Mouse (Mus musculus) intestine, postnatal 0 days (tissue): ENCODE results near the gene Arl5b. TPM values are rescaled to one million over a fixed set of nuclear protein-coding genes. Genes with fewer than 3 reads are reported as not detected.

Experiments
- ATAC-seq: fragments of 200-750 bp; cut with Nextera tagmentation; 2 replicates; pipeline ENCODE4 v1.8.0; 2017; ENCODE audit warnings: mild to moderate bottlenecking, moderate TSS enrichment, moderate library complexity
- H3K27ac ChIP-seq: fragments of 300-500 bp; sonication (generic); 2 replicates; pipeline ENCODE4 v1.5.1; 2014; ENCODE audit warnings: mild to moderate bottlenecking, low read depth, low read length, moderate library complexity
- H3K27me3 ChIP-seq: fragments of 300-500 bp; sonication (generic); replicated peaks from 2 replicates; pipeline ENCODE4 v1.6.1; 2014; ENCODE audit warnings: low read length, mixed read lengths; ENCODE audit not compliant: control insufficient read depth, insufficient read depth
- H3K36me3 ChIP-seq: fragments of 300-500 bp; sonication (generic); 2 replicates; pipeline ENCODE4 v1.6.1; 2014; ENCODE audit warnings: mild to moderate bottlenecking, moderate library complexity; ENCODE audit not compliant: control insufficient read depth, insufficient read depth
- H3K4me1 ChIP-seq: fragments of 300-500 bp; sonication (generic); replicated peaks from 2 replicates; pipeline ENCODE4 v1.6.1; 2014; ENCODE audit warnings: antibody characterized with exemption, low read length, mixed read lengths; ENCODE audit not compliant: control insufficient read depth, insufficient read depth
- H3K4me2 ChIP-seq: fragments of 300-500 bp; sonication (generic); replicated peaks from 2 replicates; pipeline ENCODE4 v1.6.1; 2014; ENCODE audit warnings: low read depth, mild to moderate bottlenecking, moderate library complexity
- H3K4me3 ChIP-seq: fragments of 300-500 bp; sonication (generic); 2 replicates; pipeline ENCODE4 v1.5.1; 2014; ENCODE audit warnings: low read depth, low read length
- H3K9ac ChIP-seq: fragments of 300-500 bp; sonication (generic); 2 replicates; pipeline ENCODE4 v1.6.1; 2014; ENCODE audit warnings: mild to moderate bottlenecking, low read depth, low read length
- H3K9me3 ChIP-seq: fragments of 300-500 bp; sonication (generic); 2 replicates; pipeline ENCODE4 v1.6.1; 2016; ENCODE audit warnings: mixed run types; ENCODE audit not compliant: control insufficient read depth
- CTCF ChIP-seq: sonication (generic); IDR thresholded peaks from 2 replicates; pipeline ENCODE4 v1.5.1; 2016; ENCODE audit warnings: low read depth, mild to moderate bottlenecking, control low read depth, antibody characterized with exemption, moderate library complexity
- WGBS: fragments of 180-500 bp; shearing (Covaris S2); extraction: QIAGEN DNeasy Blood & Tissue Kit; methylation state at CpG from one replicate; pipeline ENCODE4 v1.1.7; 2014; 5-methylcytosine and 5-hydroxymethylcytosine counted together
- polyA plus RNA-seq: library from polyadenylated mRNA; unstranded; fragments of >200 nt; fragmentation: Nextera tagmentation; extraction: Ambion mirVana; gene quantifications from 2 replicates; pipeline ENCODE4 v1.2.1, GENCODE M21; 2015

The Arl5b gene
- polyA plus RNA-seq = 12.3 and 13.4 TPM in 2 replicates

DNA sequence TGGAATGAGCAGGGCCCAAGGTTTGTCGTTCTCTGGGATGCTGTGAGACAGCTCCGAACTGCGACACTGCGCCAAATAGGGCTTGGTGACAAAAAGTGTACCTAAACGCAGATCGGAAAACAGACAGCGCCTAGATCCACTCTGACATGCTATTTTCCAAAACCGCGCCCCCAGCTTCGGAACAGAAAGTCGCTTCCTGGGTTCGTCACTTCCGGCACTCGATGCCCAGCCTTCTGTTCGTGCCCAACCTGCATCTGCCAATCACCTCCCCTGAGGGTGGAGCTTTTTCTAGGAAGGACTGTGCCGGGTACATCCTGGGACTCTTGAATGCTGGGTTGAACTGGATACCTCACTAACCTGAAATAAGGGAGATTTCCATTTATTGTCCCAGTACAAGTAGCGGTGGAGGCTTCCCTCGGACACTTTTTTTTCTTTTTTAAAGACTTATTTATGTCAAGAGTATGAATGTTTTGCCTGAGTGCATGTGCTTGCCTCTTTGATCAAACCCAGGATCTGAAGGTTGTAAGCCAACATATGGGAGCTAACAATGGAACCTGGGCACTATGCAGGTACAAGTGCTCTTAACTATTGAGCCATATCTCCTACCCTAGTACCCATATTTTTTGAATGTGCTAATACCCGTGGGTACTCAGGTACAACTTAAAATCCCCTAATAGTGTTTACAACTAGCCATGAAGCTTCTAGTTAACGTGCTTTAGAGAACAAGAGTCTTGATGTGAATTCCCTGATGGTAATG is at the start of gene Arl5b:
Gene Arl5b (plus strand): TSS at position 279 of the 757 bp plus-strand sequence.
- peak; percentile 98 for ATAC-seq
- Histone ChIP-seq H3K27me3 (no peaks in the 10 kb centered on the region), H3K27ac (no peak within 1 kb of the TSS), H3K36me3 (no peaks in the 10 kb centered on the region), H3K9me3 (no peaks in the 10 kb centered on the region), H3K4me1 (peaks cover 3% of the 10 kb centered on the region; the same call in 1 of the 2 replicates), H3K4me3 (peak within 1 kb of the TSS; percentile 57), H3K9ac (peak within 1 kb of the TSS; percentile 31; the same call in 1 of the 2 replicates), H3K4me2 (peak within 1 kb of the TSS; percentile 62)
- 7% methylated on average over 20 of the region's 20 CpGs for WGBS
- peak; percentile 42 for TF ChIP-seq CTCF

DNA sequence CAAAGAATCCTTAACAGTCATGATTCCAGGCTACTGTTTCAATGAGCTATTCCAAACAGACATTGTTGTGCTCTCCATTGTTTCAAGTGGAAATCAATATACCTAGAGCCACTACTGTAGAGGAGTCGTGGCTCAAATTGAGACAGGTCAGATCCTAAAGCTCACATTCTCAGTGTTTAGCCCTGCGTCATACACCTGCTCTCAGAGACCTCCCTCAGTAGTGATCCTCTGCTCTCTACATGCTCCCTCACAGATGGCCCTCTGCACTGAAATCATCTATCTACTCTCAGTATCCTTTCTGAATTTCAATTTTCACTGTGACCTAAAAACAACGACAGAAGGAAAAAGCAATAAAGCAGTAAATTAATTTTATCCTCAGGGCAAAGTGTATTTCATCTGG is 41.7 kb upstream of the Arl5b start:
- H3K4me3 ChIP-seq = no peak overlapping the region
- no peak overlapping the region for H3K27ac ChIP-seq
- 0 out of 2 replicates have a peak, but pooled peaks cover 3% of the 10 kb centered on the region for H3K36me3 ChIP-seq
- H3K4me1 ChIP-seq = no peaks in the 10 kb centered on the region
- no peak overlapping the region for H3K9ac ChIP-seq
- no peaks in the 10 kb centered on the region for H3K9me3 ChIP-seq
- H3K4me2 ChIP-seq = no peak overlapping the region
- 67% methylated on average over 3 of the region's 3 CpGs for WGBS
- H3K27me3 ChIP-seq = no peaks in the 10 kb centered on the region
- no peak for ATAC-seq
- no peak for TF ChIP-seq CTCF

DNA sequence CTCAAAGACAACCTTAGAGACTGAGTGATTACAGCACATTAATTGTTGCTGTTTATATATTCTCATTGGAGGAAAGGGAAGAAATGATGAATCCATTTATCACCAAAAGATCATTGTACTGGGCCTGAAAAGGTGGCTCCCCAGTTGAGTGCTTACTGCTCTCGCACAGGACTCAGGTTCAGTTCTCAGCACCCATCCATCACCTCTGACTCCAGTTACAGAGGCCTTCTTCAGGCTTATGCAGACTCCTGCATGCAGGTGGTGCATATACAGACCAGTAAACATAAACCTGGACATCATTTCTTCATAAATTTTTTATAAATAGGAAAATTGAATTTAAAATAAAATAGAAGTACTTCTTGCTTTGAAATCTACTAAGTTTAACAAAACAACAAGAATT is 41.1 kb upstream of the Arl5b start:
- Histone ChIP-seq H3K4me3 (no peak overlapping the region), H3K4me1 (no peaks in the 10 kb centered on the region), H3K4me2 (no peak overlapping the region), H3K36me3 (0 out of 2 replicates have a peak, but pooled peaks cover 3% of the 10 kb centered on the region), H3K9me3 (no peaks in the 10 kb centered on the region), H3K9ac (no peak overlapping the region), H3K27ac (no peak overlapping the region), H3K27me3 (no peaks in the 10 kb centered on the region)
- no peak for ATAC-seq
- WGBS = 89% methylated on average over 1 of the region's 1 CpGs
- no peak for TF ChIP-seq CTCF

DNA sequence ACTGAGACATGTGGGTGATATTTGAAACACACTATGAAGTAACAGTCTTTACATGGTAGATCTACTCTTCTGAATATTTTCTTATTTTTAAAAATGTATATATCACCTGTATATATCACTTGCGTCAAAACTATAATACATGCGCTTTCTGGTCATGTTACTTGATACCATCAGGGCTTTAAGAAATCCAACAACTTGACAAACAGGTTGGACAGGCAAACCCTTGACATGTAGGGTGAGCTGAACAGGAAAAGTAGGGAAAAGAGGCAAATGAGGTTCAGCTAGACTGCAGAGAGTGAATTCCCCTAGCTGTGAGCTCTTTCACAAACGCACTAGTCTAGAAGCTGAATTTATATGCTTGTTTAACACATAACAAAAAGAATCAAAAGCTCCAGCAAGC is 22.4 kb upstream of the Arl5b start:
- no peak for TF ChIP-seq CTCF
- H3K4me3 ChIP-seq = no peak overlapping the region
- H3K27me3 ChIP-seq = no peaks in the 10 kb centered on the region
- ATAC-seq = no peak
- H3K4me1 ChIP-seq = no peaks in the 10 kb centered on the region
- H3K9me3 ChIP-seq = no peaks in the 10 kb centered on the region
- H3K36me3 ChIP-seq = peaks cover 5% of the 10 kb centered on the region; the same call in 1 of the 2 replicates
- 90% methylated on average over 3 of the region's 3 CpGs for WGBS
- no peak overlapping the region for H3K9ac ChIP-seq
- no peak overlapping the region for H3K27ac ChIP-seq
- no peak overlapping the region for H3K4me2 ChIP-seq

DNA sequence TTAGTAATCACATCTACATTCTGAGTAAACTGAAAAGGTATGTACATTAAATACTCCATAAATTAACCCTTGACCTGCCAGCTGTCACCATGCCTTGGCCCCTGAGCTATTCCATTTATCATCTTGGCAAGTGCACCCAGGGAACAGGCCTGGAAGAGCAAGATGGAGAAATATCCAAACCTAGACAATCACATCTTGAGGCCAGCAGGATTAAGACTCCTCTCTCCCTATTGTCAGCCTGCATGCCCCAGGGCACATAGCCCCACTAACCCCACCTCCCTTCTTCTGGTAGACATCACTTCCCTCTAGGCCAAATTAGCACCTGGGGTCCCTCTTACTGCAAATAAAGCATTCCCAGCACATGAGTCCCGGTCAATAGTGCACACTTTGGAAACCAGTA is 21.4 kb upstream of the Arl5b start:
- 94% methylated on average over 1 of the region's 1 CpGs for WGBS
- no peak for ATAC-seq
- no peak overlapping the region for H3K27ac ChIP-seq

DNA sequence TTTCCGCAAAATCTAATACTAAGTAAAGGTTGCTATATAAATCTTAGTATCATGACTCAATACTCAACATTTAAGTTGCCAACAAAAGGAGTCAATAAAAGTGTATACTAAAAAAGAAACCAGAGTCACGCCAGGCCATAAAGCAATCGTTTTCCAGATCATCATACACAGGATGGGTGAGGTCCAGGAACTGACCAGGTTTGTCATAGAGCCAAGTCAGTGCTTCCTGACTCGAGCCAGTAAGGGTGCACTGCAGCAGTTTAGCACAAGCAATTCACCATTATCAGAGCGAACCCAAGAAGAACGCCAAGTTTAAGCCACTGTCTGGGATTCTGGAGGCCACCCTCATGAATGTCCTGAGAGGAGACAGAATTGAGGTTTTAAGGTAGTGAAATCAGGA is 10.5 kb upstream of the Arl5b start:
- H3K9me3 ChIP-seq = no peaks in the 10 kb centered on the region
- H3K4me2 ChIP-seq = no peak overlapping the region
- ATAC-seq = no peak
- WGBS = 64% methylated on average over 6 of the region's 6 CpGs
- no peak overlapping the region for H3K4me3 ChIP-seq
- no peak overlapping the region for H3K9ac ChIP-seq
- no peaks in the 10 kb centered on the region for H3K27me3 ChIP-seq
- peaks cover 3% of the 10 kb centered on the region; the same call in 1 of the 2 replicates for H3K36me3 ChIP-seq
- TF ChIP-seq CTCF = no peak
- H3K27ac ChIP-seq = no peak overlapping the region
- no peaks in the 10 kb centered on the region for H3K4me1 ChIP-seq

More for the DNA sequence above, 21.4 kb upstream of the Arl5b start:
- no peak overlapping the region for H3K4me2 ChIP-seq
- H3K9ac ChIP-seq = no peak overlapping the region
- H3K4me1 ChIP-seq = no peaks in the 10 kb centered on the region
- no peaks in the 10 kb centered on the region for H3K9me3 ChIP-seq
- no peak overlapping the region for H3K4me3 ChIP-seq
- peaks cover 5% of the 10 kb centered on the region; the same call in 1 of the 2 replicates for H3K36me3 ChIP-seq
- H3K27me3 ChIP-seq = no peaks in the 10 kb centered on the region
- TF ChIP-seq CTCF = no peak
